Mouse (Mus musculus) urinary bladder, postnatal 25 days (tissue): ENCODE measurements at regions not wholly inside any gene's neighbourhood (a gene's known extent, or its start where the extent isn't known, plus 50 kb on each side); places are given as distances from the start of the nearest gene placed in this dataset.

Experiments
- DNase-seq: peaks from one replicate; pipeline ENCODE4 v3.0.0; 2022; ENCODE audit warnings: low spot score

GRCm38 (mm10) chr4:62755237-62755900, 195.7 kb downstream of the Rgs3 start:
- no peak for DNase-seq

- no peak for DNase-seq
Observed at GRCm38 (mm10) chr4:62756721-62757206, 197.1 kb downstream of the Rgs3 start.

GRCm38 (mm10) chr4:62760748-62761604, 201.3 kb downstream of the Rgs3 start:
- no peak for DNase-seq

GRCm38 (mm10) chr4:62761672-62762071, 202.0 kb downstream of the Rgs3 start:
- DNase-seq = peak; percentile 82

GRCm38 (mm10) chr4:62763990-62764389, 201.4 kb upstream of the Zfp618 start:
- peak; percentile 78 for DNase-seq

- no peak for DNase-seq
Observed at GRCm38 (mm10) chr4:62769469-62770234, 195.7 kb upstream of the Zfp618 start.

- no peak for DNase-seq
Observed at GRCm38 (mm10) chr4:62775005-62775609, 190.3 kb upstream of the Zfp618 start.

- no peak for DNase-seq
Observed at GRCm38 (mm10) chr4:62776881-62777280, 188.5 kb upstream of the Zfp618 start.

- DNase-seq = no peak
Observed at GRCm38 (mm10) chr4:62777436-62777835, 187.9 kb upstream of the Zfp618 start.

GRCm38 (mm10) chr4:62778621-62779020, 186.8 kb upstream of the Zfp618 start:
- DNase-seq = no peak

GRCm38 (mm10) chr4:62780409-62780808, 185.0 kb upstream of the Zfp618 start:
- peak; percentile 86 for DNase-seq

GRCm38 (mm10) chr4:62780837-62781236, 184.5 kb upstream of the Zfp618 start:
- DNase-seq = no peak

GRCm38 (mm10) chr4:62781309-62781800, 184.0 kb upstream of the Zfp618 start:
- no peak for DNase-seq

- DNase-seq = no peak
Observed at GRCm38 (mm10) chr4:62785711-62786110, 179.7 kb upstream of the Zfp618 start.

- DNase-seq = no peak
Observed at GRCm38 (mm10) chr4:62789696-62790095, 175.7 kb upstream of the Zfp618 start.

- no peak for DNase-seq
Observed at GRCm38 (mm10) chr4:62793582-62793981, 171.8 kb upstream of the Zfp618 start.

- no peak for DNase-seq
Observed at GRCm38 (mm10) chr4:62795538-62795937, 169.8 kb upstream of the Zfp618 start.

GRCm38 (mm10) chr4:62799923-62800322, 165.4 kb upstream of the Zfp618 start:
- DNase-seq = no peak

GRCm38 (mm10) chr4:62805841-62806240, 159.5 kb upstream of the Zfp618 start:
- no peak for DNase-seq

GRCm38 (mm10) chr4:62806786-62807185, 158.6 kb upstream of the Zfp618 start:
- DNase-seq = no peak

GRCm38 (mm10) chr4:62807926-62808552, 157.3 kb upstream of the Zfp618 start:
- DNase-seq = no peak
